Mouse (Mus musculus) B cell, adult 62 days (primary cell): ENCODE measurements around the gene Map1b. TPM values are rescaled to one million over a fixed set of nuclear protein-coding genes. Genes with fewer than 3 reads are reported as not detected.

Experiments used
- total RNA-seq: library from RNA; stranded (reverse); gene quantifications from 4 replicates; pipeline ENCODE4 v1.2.4, GENCODE M21; 2023

The Map1b gene
- total RNA-seq = not detected in 4 replicates

DNA sequence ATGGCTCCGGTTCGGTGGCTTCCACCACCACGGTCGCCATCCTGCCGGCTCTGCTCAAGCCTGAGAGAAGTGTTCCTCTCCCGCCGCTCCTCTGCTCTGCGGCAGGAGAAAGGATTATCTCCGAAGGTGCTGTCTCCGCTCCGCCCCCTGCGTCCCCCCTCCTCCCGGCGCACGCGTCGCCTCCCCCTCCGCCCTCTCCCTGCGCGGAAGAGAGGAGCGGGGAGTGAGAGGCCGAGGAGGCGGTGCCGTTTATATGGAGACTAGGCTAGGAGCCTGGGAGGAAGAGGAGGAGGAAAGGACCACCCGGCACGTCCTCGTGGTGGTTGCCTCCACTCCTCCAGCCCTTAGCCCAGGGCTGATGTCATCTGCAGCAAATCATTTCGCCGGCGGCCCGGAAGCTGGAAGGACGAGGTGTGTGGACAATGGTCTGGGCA lies at the start of gene Map1b:
TSS of gene Map1b (minus strand) at position 93 of the 434 bp plus-strand sequence.

Other genes starting within 250 kb of the Map1b start
- gene Ptcd2, start 171.8 kb downstream of the Map1b start, total RNA-seq = 31.0 to 33.3 TPM (median 32.6 TPM) in 4 replicates
- 13.1 to 15.1 TPM (median 14.1 TPM) in 4 replicates for gene Mrps27, start 171.8 kb downstream of the Map1b start, total RNA-seq